Mouse (Mus musculus): ENCODE data around the gene Hpca.

Gene Hpca

DNA sequence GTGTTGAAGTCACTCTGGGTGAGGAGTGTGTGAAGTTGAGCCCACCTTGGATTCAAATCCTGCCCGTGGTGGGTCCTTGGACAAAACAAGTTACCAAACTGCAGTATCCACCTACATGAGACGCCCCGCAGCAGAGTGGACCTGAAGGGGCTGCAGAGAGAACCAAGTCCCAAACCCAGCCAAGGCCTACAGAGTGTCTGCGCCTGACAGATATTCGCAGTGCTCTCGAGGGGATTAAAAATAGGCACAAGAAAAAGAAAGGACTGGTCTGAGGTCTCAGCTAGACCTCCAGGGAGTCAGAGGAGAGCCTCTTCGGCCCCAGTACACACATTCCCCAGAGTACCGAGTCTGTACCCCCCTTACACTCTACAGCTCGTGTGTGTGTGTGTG is 14.3 kb upstream of the Hpca start:
- DNase-seq (ENCODE audit: low spot score), result no peak

DNA sequence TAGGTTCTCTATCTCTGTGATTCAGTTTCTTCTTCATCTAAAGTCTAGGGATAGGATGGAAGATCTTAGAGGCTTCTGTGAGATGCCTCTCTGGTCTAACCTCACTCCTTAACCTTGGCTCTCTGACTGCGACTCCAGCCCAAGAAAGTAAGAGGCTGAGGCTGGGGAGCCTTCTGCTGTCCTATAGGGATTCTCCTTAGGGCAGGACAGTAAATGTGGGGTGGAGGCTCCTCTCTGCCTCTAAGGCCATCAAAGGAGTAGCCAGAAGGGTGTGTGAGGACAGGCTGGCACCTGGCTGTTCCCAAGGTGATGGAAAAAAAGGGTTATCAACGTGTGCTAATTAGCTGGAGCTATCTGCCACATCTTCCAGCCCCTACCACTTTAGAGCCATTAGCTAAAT is 13.8 kb upstream of the Hpca start:
- no peak for DNase-seq (ENCODE audit: low spot score)

- DNase-seq (ENCODE audit: low spot score), result peak; percentile 59
Measured at GRCm38 (mm10) chr4:129134799-129135585, 13.2 kb upstream of the Hpca start.

DNA sequence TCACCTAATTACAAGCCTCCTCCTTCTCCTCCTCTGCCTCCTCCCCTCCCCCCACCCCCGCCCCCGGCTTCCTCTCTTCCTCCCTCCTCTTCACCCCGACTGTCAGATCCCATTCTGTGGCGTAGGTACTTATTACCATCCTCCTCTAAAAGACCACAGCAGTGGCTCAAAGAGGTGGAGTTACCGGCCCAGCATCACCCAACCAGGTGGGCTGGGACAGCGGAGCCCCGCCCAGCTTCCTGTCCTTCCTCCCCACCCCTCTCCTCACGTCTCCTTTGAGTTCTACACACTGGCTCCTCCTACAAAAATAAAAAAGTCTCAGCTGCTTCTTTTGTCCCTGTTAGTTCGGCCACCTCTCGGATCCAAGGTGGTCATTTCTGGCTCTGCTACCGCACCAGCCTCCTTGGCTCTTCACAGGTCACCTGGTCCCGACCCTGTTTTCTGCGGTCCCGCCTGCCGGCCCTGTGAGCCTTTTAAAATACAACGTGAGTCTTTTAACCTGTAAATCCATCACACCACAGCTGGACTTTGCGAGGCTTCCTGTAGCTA is 9.0 kb upstream of the Hpca start:
- DNase-seq (ENCODE audit: low spot score), result peak; percentile 80

GRCm38 (mm10) chr4:129130149-129130548 is 8.3 kb upstream of the Hpca start:
- DNase-seq (ENCODE audit: low spot score), result peak; percentile 52

GRCm38 (mm10) chr4:129129387-129129786 is 7.6 kb upstream of the Hpca start:
- no peak for DNase-seq (ENCODE audit: low spot score)

DNA sequence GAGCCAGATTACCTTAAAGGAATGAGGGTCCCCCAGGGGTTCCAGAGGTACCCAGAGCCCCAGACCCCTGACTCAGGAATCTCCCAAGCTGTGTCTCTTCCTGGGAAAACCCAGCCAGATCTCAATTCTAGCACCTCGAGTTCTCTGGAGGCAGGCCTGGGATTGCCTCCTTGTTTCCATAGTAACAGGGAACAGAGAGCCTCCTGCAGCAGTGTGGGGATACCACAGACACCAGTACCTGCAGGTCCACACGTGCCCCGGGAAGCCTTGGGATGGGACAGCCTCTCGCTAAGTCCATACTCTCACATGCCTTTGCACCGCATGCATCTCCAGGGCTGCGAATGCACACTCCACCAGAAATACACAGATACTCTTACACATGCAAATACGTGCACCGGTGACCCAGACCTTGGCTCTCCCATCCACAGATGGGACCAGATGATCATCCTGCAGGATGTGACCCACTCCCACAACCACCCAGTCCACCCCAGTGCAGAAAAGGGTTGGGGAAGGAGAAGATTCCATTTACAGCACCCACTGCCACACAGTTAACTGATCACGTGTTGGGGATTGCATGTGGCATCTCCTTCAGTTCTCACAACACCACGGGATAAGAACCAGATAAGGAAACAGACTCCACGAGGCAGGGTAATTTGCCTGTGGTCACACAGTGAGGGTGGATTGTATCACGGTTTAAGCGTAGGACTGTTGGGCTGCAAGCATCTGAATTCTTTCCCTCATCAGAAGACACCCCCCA is 6.9 kb upstream of the Hpca start:
- DNase-seq (ENCODE audit: low spot score), result no peak

DNA sequence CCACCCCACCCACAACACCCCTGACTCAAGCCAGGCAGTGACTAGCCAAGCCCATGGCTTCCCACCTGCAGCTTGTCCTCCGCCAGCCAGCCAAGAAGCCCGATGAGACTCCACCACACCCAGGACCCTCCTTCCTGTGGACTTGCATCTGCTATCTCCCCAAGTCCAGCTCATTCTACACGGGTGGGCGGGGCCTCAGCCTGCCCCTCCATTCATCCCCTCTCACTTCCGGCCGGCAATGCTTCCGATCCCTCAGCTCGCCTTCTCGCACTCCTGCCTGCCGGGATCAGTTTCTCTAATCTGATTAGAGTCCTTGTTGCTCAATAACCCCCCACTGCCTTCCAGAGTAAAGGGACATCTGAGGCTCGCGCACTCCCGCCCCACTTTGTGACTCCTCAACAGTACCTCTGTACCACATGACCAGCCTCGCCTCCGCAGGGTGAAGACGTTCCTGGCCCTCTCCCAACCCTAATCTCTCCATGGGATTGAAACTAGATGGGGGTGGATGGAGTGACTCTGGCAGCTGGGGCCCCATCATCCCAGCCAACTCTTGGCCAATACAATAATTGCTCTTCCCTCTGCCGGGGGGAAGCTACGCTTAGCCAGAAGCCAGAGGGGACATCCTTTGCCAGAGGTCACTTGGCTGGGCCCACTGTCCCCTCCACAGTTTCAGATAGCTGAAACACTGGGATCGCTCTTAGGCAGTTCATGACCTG is 4.1 kb upstream of the Hpca start:
- no peak for DNase-seq (ENCODE audit: low spot score)

GRCm38 (mm10) chr4:129124652-129125146 is 2.9 kb upstream of the Hpca start:
- no peak for DNase-seq (ENCODE audit: low spot score)

DNA sequence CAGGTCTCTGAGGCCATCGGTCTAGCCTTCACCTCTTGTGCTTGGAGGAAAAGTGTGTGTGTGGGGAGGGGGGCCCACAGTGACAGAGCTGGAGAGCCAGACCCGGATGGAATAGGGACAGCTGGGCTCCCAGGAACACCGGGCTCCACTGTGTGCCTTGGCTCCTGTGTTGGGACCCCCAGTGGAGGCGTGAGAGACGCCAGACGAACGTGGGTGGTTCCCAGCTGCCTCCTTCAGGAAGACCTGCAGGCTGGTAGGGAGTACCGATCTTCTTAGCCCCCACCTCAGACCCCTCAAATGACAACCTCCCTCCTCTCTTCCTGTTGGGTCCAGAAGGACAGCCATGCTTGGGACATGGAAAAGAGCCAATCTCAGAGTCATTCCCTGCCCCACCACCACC is 883 bp upstream of the Hpca start:
- DNase-seq (ENCODE audit: low spot score), result no peak

- DNase-seq (ENCODE audit: low spot score), result no peak
Measured at GRCm38 (mm10) chr4:129122107-129122506, 271 bp upstream of the Hpca start.

DNA sequence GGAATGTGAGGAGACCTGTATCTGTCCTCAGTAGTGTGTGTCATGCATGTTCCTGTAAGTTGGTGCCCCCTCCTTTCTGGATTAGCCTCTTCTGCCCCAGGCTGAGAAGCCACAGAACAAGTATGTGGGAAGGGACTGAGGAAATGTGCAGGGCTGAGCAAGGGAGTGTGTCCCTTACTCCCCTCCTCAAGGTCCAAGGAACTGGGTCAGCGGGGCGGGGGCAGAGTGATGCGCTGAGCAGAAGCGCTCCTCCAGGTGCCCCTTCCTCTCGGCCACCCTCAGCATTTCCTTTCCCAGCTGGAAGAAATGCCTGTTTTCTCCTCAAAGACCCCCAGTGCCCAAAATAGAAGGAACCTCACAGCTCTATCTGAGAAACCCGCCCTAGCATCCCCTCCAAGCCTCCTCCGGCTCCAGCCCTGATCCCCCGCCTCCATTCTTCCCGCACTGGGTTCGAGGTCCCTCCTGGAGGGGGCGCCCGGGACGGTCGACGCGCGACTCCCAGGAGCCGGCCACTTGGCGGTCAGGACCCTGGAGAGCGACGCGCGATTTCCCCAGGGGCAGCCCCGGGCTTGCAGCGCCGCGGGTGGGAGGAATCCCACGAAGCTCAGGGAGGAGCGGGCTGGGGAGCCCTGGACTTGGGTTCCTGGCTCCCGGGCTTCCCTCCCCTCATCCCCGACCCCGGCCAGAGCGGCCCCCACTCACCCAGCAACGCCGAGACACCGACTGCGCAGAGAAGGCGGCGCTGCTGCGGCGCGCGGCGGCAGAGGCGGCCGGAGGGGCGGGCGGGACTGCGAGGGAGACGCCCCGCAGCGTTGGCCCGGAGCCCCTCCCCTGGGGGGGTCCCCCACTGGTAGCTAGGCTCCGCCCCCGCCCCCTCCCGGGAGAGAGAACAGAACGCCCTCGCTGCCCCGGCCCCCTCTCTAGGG is 1.1 kb downstream of the Hpca start:
- DNase-seq (ENCODE audit: low spot score), result peak; percentile 30

- no peak for DNase-seq (ENCODE audit: low spot score)
Measured at GRCm38 (mm10) chr4:129119708-129120107, 2.1 kb downstream of the Hpca start.

DNA sequence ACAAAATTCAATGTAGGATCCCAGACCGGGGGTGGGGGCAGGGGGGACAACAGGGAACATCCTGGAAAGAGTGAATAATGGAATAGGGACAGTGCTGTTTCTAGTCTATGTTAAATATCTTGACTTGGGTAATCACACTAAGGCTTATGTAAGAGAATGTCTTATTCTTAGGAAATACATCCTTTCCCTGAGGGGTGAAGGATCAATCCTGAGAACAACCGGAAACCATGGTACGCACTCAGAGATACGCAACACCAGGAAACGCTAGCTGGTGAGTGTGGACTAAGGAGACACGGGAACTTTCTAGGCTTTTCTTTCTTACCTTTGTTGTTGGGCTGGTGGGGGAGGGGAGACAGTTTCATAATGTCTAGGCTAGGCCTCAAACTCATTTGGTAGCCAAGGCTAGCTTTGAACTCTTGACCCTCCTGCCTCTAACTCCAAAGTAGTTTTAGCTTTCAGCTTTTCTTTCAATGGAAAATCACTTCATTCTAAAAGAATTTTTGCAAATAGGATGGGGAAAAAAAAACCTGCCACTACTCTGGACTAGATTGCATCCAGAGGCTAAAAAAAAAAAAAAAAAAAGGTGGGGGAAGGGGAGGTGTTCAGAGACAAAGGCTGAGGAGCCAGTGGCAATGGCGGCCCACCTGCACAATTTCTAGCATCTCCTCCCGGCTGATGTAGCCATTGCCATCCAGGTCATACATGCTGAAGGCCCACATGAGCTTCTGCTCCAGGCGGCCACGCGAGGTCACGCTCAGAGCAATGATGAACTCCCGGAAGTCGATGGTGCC is 3.9 kb downstream of the Hpca start:
- DNase-seq (ENCODE audit: low spot score), result no peak

- DNase-seq (ENCODE audit: low spot score), result no peak
Measured at GRCm38 (mm10) chr4:129116703-129117102, 5.1 kb downstream of the Hpca start.

GRCm38 (mm10) chr4:129113083-129113988 is 8.5 kb downstream of the Hpca start:
- peak; percentile 64 for DNase-seq (ENCODE audit: low spot score)

GRCm38 (mm10) chr4:129112231-129112630 is 9.6 kb downstream of the Hpca start:
- no peak for DNase-seq (ENCODE audit: low spot score)

DNA sequence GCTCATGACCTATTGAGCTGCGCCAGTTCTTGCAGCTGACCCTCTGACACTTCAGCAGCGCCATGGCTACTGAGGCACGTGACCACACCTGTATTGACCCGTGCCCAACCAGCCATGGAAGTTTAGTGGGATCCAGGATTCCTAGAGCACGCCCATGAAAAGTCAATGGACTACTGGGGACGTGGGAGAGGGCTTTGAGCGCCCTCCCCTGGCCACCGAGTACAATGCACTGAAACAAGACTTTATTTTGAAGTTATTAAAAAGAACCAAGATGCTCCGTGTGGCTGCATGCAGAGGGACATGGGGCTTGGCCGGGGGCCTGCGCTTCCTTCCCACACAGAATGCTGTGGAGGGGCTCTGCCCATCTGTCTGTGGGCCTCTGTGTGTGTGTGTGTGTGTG is 10.5 kb downstream of the Hpca start:
- no peak for DNase-seq (ENCODE audit: low spot score)

DNA sequence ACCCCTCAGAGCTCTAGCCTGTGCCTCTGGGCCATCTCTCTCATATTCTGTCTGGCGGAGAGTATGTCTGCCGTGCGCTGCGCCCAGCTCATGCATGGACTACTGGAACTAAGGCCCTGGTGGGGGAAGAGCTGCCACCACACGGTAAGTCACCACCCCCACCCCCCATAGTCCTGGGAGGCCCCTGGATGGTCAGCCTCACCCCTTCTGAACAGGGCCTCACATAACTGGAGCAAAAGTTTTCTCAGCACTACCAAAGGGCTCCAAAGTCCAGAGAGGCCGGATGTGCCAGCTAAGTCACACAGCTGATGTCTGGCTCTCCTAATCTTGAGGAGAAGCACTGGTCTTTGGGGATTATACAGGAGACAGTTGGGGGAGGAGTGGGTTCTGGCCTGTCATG is 11.0 kb downstream of the Hpca start:
- DNase-seq (ENCODE audit: low spot score), result no peak

Measured in T-cell, adult 2 months (primary cell).